7 mouse cellular contexts compared by ENCODE assay signal in genomic region chr5:115192828-115193195, GRCm38 (mm10). TPM values are rescaled to one million over a fixed set of nuclear protein-coding genes. Genes with fewer than 3 reads are reported as not detected.
DNase-seq lines count a peak whose midpoint lies in the region; ATAC-seq and TF ChIP-seq lines count a peak whose summit lies in the region.

No protein-coding gene starts in this region.

- no peak overlapping the region for H3K9ac ChIP-seq in lung, embryonic 14.5 days
- peak overlapping the region; percentile 71 for H3K9ac ChIP-seq in forebrain, embryonic 14.5 days (ENCODE audit: low read length)
- H3K9ac ChIP-seq in limb, embryonic 12.5 days (replicated peaks), result no peak overlapping the region
- no peak overlapping the region for H3K9ac ChIP-seq in stomach, embryonic 16.5 days (ENCODE audit: low read length)

- H3K9me3 ChIP-seq in lung, embryonic 14.5 days (ENCODE audit: low read depth, low read length), result no peaks in the 10 kb centered on the region
- H3K9me3 ChIP-seq in forebrain, embryonic 14.5 days (replicated peaks; ENCODE audit: control insufficient read depth, low read length), result no peaks in the 10 kb centered on the region
- no peaks in the 10 kb centered on the region for H3K9me3 ChIP-seq in limb, embryonic 12.5 days
- H3K9me3 ChIP-seq in stomach, embryonic 16.5 days (replicated peaks; ENCODE audit: control insufficient read depth, low read length), result no peaks in the 10 kb centered on the region; the same call in 1 of the 2 replicates

- TF ChIP-seq CTCF in lung, embryonic 14.5 days (IDR thresholded peaks at IDR 0.05; ENCODE audit: low read depth), result no peak

- H3K4me2 ChIP-seq in lung, embryonic 14.5 days, result peak overlapping the region; percentile 100
- H3K4me2 ChIP-seq in forebrain, embryonic 14.5 days (ENCODE audit: low read length), result peak overlapping the region; percentile 100
- peak overlapping the region; percentile 100 for H3K4me2 ChIP-seq in limb, embryonic 12.5 days
- peak overlapping the region; percentile 100 for H3K4me2 ChIP-seq in stomach, embryonic 16.5 days (ENCODE audit: low read depth, low read length)

- H3K4me1 ChIP-seq in lung, embryonic 14.5 days (ENCODE audit: insufficient read depth), result no peaks in the 10 kb centered on the region
- H3K4me1 ChIP-seq in forebrain, embryonic 14.5 days (ENCODE audit: control insufficient read depth, insufficient read depth, low read length), result peaks cover 18% of the 10 kb centered on the region
- peaks cover 29% of the 10 kb centered on the region for H3K4me1 ChIP-seq in limb, embryonic 12.5 days (replicated peaks)
- H3K4me1 ChIP-seq in stomach, embryonic 16.5 days (ENCODE audit: control insufficient read depth, insufficient read depth, low read length), result peaks cover 15% of the 10 kb centered on the region

- no peak for DNase-seq in lung, embryonic 14.5 days
- DNase-seq in lung, postnatal 36 days, result no peak
- no peak for DNase-seq in forebrain, embryonic 14.5 days (ENCODE audit: low spot score)
- DNase-seq in layer of hippocampus, adult 9-11 months, result no peak
- no peak for DNase-seq in urinary bladder, postnatal 4 days (ENCODE audit: low spot score in 2 of 2)

- peaks cover 53% of the 10 kb centered on the region for H3K27me3 ChIP-seq in lung, embryonic 14.5 days (ENCODE audit: insufficient read depth, low read length)
- peaks cover 33% of the 10 kb centered on the region for H3K27me3 ChIP-seq in forebrain, embryonic 14.5 days (replicated peaks; ENCODE audit: control insufficient read depth, insufficient read depth, low read length)
- H3K27me3 ChIP-seq in limb, embryonic 12.5 days, result peaks cover 57% of the 10 kb centered on the region
- peaks cover 37% of the 10 kb centered on the region for H3K27me3 ChIP-seq in stomach, embryonic 16.5 days (ENCODE audit: control insufficient read depth, insufficient read depth, low read length)

- 14% methylated on average over 7 of the region's 7 CpGs for WGBS in lung, embryonic 14.5 days
- WGBS in forebrain, embryonic 14.5 days, result 14% methylated on average over 7 of the region's 7 CpGs
- 13% methylated on average over 7 of the region's 7 CpGs for WGBS in limb, embryonic 12.5 days
- 13% methylated on average over 7 of the region's 7 CpGs for WGBS in stomach, embryonic 16.5 days

- no peak overlapping the region for H3K27ac ChIP-seq in lung, embryonic 14.5 days (ENCODE audit: low read depth)
- H3K27ac ChIP-seq in forebrain, embryonic 14.5 days (ENCODE audit: low read depth, low read length), result no peak overlapping the region
- H3K27ac ChIP-seq in limb, embryonic 12.5 days, result no peak overlapping the region
- no peak overlapping the region for H3K27ac ChIP-seq in stomach, embryonic 16.5 days (ENCODE audit: low read length)

- H3K4me3 ChIP-seq in lung, embryonic 14.5 days (ENCODE audit: low read depth, low read length), result peak overlapping the region; percentile 60
- H3K4me3 ChIP-seq in forebrain, embryonic 14.5 days (ENCODE audit: low read depth, low read length), result peak overlapping the region; percentile 63
- H3K4me3 ChIP-seq in limb, embryonic 12.5 days (replicated peaks), result peak overlapping the region; percentile 69
- H3K4me3 ChIP-seq in stomach, embryonic 16.5 days (replicated peaks; ENCODE audit: low read length), result peak overlapping the region; percentile 57

- H3K36me3 ChIP-seq in lung, embryonic 14.5 days (ENCODE audit: insufficient read depth), result no peaks in the 10 kb centered on the region
- no peaks in the 10 kb centered on the region for H3K36me3 ChIP-seq in forebrain, embryonic 14.5 days (ENCODE audit: control insufficient read depth, insufficient read depth, low read length)
- H3K36me3 ChIP-seq in limb, embryonic 12.5 days, result no peaks in the 10 kb centered on the region
- H3K36me3 ChIP-seq in stomach, embryonic 16.5 days (ENCODE audit: control insufficient read depth, insufficient read depth, low read length), result no peaks in the 10 kb centered on the region

- no peak for ATAC-seq in lung, embryonic 14.5 days (ENCODE audit: insufficient read depth)
- ATAC-seq in forebrain, embryonic 14.5 days, result no peak
- no peak for ATAC-seq in limb, embryonic 12.5 days (ENCODE audit: insufficient number of reproducible peaks, insufficient read depth, low FRiP score, low TSS enrichment, low read depth)
- ATAC-seq in stomach, embryonic 16.5 days (ENCODE audit: insufficient read depth, low FRiP score), result no peak

RNA-seq across cellular contexts. Expression of gene Cabp1, which starts 1.4 kb away (rescaled TPM):
- polyA plus RNA-seq in lung, embryonic 14.5 days (2014; fragmentation: Nextera tagmentation; extraction: Ambion mirVana), result 2.4 and 2.6 TPM in 2 replicates
- 7.1 and 10.1 TPM in 2 replicates for polyA plus RNA-seq in forebrain, embryonic 14.5 days (2014; fragmentation: Nextera tagmentation; extraction: Ambion mirVana)
- polyA plus RNA-seq in limb, embryonic 12.5 days (2016; fragmentation: Nextera tagmentation; extraction: Ambion mirVana), result 1.1 and 1.3 TPM in 2 replicates
- 0.65 and 1.4 TPM in 2 replicates for polyA plus RNA-seq in stomach, embryonic 16.5 days (2015; fragmentation: Nextera tagmentation; extraction: Ambion mirVana)

RNA-seq across cellular contexts. Expression of gene Mlec, which starts 34.8 kb away (rescaled TPM):
- 72.4 and 81.1 TPM in 2 replicates for polyA plus RNA-seq in lung, embryonic 14.5 days (2014; fragmentation: Nextera tagmentation; extraction: Ambion mirVana)
- 11.4 and 12.5 TPM in 2 replicates for polyA plus RNA-seq in forebrain, embryonic 14.5 days (2014; fragmentation: Nextera tagmentation; extraction: Ambion mirVana)
- 76.6 and 89.6 TPM in 2 replicates for polyA plus RNA-seq in limb, embryonic 12.5 days (2016; fragmentation: Nextera tagmentation; extraction: Ambion mirVana)
- 66.2 and 68.8 TPM in 2 replicates for polyA plus RNA-seq in stomach, embryonic 16.5 days (2015; fragmentation: Nextera tagmentation; extraction: Ambion mirVana)

RNA-seq across cellular contexts. Expression of gene Pop5, which starts 42.8 kb away (rescaled TPM):
- 111 TPM in 2 replicates for polyA plus RNA-seq in lung, embryonic 14.5 days (2014; fragmentation: Nextera tagmentation; extraction: Ambion mirVana)
- 101 and 105 TPM in 2 replicates for polyA plus RNA-seq in forebrain, embryonic 14.5 days (2014; fragmentation: Nextera tagmentation; extraction: Ambion mirVana)
- polyA plus RNA-seq in limb, embryonic 12.5 days (2016; fragmentation: Nextera tagmentation; extraction: Ambion mirVana), result 93.9 and 104 TPM in 2 replicates
- polyA plus RNA-seq in stomach, embryonic 16.5 days (2015; fragmentation: Nextera tagmentation; extraction: Ambion mirVana), result 88.6 and 100 TPM in 2 replicates

RNA-seq across cellular contexts. Expression of gene Unc119b, which starts 58.0 kb away (rescaled TPM):
- polyA plus RNA-seq in lung, embryonic 14.5 days (2014; fragmentation: Nextera tagmentation; extraction: Ambion mirVana), result 41.9 and 45.4 TPM in 2 replicates
- 35.4 and 37.8 TPM in 2 replicates for polyA plus RNA-seq in forebrain, embryonic 14.5 days (2014; fragmentation: Nextera tagmentation; extraction: Ambion mirVana)
- 61.7 and 62.6 TPM in 2 replicates for polyA plus RNA-seq in limb, embryonic 12.5 days (2016; fragmentation: Nextera tagmentation; extraction: Ambion mirVana)
- 22.2 and 25.4 TPM in 2 replicates for polyA plus RNA-seq in stomach, embryonic 16.5 days (2015; fragmentation: Nextera tagmentation; extraction: Ambion mirVana)
